Comparison of ENCODE assay signal across 9 mouse cellular contexts in genomic region chr1:41652210-41652609, GRCm38 (mm10).
DNase-seq lines count a peak whose midpoint lies in the region; ATAC-seq and TF ChIP-seq lines count a peak whose summit lies in the region.
"Had no signal": no experiment of that assay in that cellular context is flagged by ENCODE, and none has a peak within 500 bp of the region (broad histone marks: within the 10 kb centered on the region; RNA-seq: fewer than 3 reads in every experiment).

No protein-coding gene starts in this region.

- DNase-seq in kidney, adult 2 months, result peak; percentile 1
- no peak for DNase-seq in kidney, postnatal 10 days
- no peak for DNase-seq in embryonic facial prominence, embryonic 14.5 days (ENCODE audit: low spot score)
- peak; percentile 62 for DNase-seq in forelimb bud, embryonic 11.5 days (ENCODE audit: low read depth, low spot score)
- DNase-seq in midbrain, embryonic 14.5 days, result no peak
- no peak for DNase-seq in cerebellum, adult 18-20 months
- DNase-seq in yolk sac, embryonic 10.5 days (ENCODE audit: low spot score), result no peak
- no peak for DNase-seq in liver, embryonic 11.5 days (ENCODE audit: low spot score)
- DNase-seq: liver, embryonic 13.5 days had no signal

- 26% methylated on average over 3 of the region's 3 CpGs for WGBS in kidney, adult 2 months
- WGBS in embryonic facial prominence, embryonic 14.5 days, result 21% methylated on average over 3 of the region's 3 CpGs
- 22% methylated on average over 3 of the region's 3 CpGs for WGBS in midbrain, embryonic 14.5 days
- WGBS in liver, embryonic 11.5 days, result 56% methylated on average over 3 of the region's 3 CpGs

- no peak overlapping the region for H3K27ac ChIP-seq in kidney, adult 2 months (ENCODE audit: insufficient read depth, low read depth, low read length)
- H3K27ac ChIP-seq in embryonic facial prominence, embryonic 14.5 days (replicated peaks; ENCODE audit: low read depth, low read length), result no peak overlapping the region
- peak overlapping the region; percentile 49 for H3K27ac ChIP-seq in midbrain, embryonic 14.5 days (replicated peaks; ENCODE audit: low read depth, low read length)
- no peak overlapping the region for H3K27ac ChIP-seq in liver, embryonic 11.5 days (ENCODE audit: low read depth, low read length)
- H3K27ac ChIP-seq: liver, embryonic 13.5 days had no signal

- no peaks in the 10 kb centered on the region for H3K4me1 ChIP-seq in kidney, adult 2 months (ENCODE audit: control insufficient read depth, insufficient read depth, low read length)
- peaks cover 13% of the 10 kb centered on the region for H3K4me1 ChIP-seq in embryonic facial prominence, embryonic 14.5 days (ENCODE audit: control insufficient read depth, insufficient read depth, low read length)
- peaks cover 14% of the 10 kb centered on the region; the same call in 1 of the 2 replicates for H3K4me1 ChIP-seq in midbrain, embryonic 14.5 days (ENCODE audit: control insufficient read depth, insufficient read depth, low read length)
- no peaks in the 10 kb centered on the region for H3K4me1 ChIP-seq in liver, embryonic 11.5 days (replicated peaks; ENCODE audit: control insufficient read depth, insufficient read depth, low read length)
- H3K4me1 ChIP-seq: liver, embryonic 13.5 days had no signal

- H3K4me3 ChIP-seq in kidney, adult 2 months (ENCODE audit: insufficient read depth, low read depth, low read length), result no peak overlapping the region
- H3K4me3 ChIP-seq in embryonic facial prominence, embryonic 14.5 days (ENCODE audit: low read depth, low read length), result no peak overlapping the region
- no peak overlapping the region for H3K4me3 ChIP-seq in midbrain, embryonic 14.5 days (replicated peaks; ENCODE audit: low read depth, low read length)
- H3K4me3 ChIP-seq in liver, embryonic 11.5 days (ENCODE audit: low read depth, low read length), result no peak overlapping the region
- H3K4me3 ChIP-seq: liver, embryonic 13.5 days had no signal

- H3K9me3 ChIP-seq in embryonic facial prominence, embryonic 14.5 days (ENCODE audit: control insufficient read depth, low read length), result no peaks in the 10 kb centered on the region
- H3K9me3 ChIP-seq in midbrain, embryonic 14.5 days (ENCODE audit: control insufficient read depth, low read length), result no peaks in the 10 kb centered on the region
- H3K9me3 ChIP-seq in liver, embryonic 11.5 days (ENCODE audit: control insufficient read depth, low read length), result no peaks in the 10 kb centered on the region
- H3K9me3 ChIP-seq: liver, embryonic 13.5 days had no signal

- no peak for TF ChIP-seq CTCF in kidney, adult 2 months (conservative IDR thresholded peaks at IDR 0.05; ENCODE audit: insufficient read depth, insufficient read length, low read depth, low read length)

- H3K9ac ChIP-seq in embryonic facial prominence, embryonic 14.5 days (ENCODE audit: low read depth, low read length), result no peak overlapping the region
- no peak overlapping the region for H3K9ac ChIP-seq in midbrain, embryonic 14.5 days (replicated peaks; ENCODE audit: low read length)
- H3K9ac ChIP-seq in liver, embryonic 11.5 days (ENCODE audit: low read depth, low read length), result no peak overlapping the region
- H3K9ac ChIP-seq: liver, embryonic 13.5 days had no signal

- TF ChIP-seq POLR2A in kidney, adult 2 months (IDR thresholded peaks at IDR 0.05; ENCODE audit: low read depth, low read length), result no peak

- peak overlapping the region; percentile 37 for H3K4me2 ChIP-seq in embryonic facial prominence, embryonic 14.5 days (ENCODE audit: low read depth, low read length)
- peak overlapping the region; percentile 13 for H3K4me2 ChIP-seq in midbrain, embryonic 14.5 days (ENCODE audit: low read length)
- no peak overlapping the region for H3K4me2 ChIP-seq in liver, embryonic 11.5 days
- H3K4me2 ChIP-seq: liver, embryonic 13.5 days had no signal

- no peak for ATAC-seq in embryonic facial prominence, embryonic 14.5 days (ENCODE audit: low read depth)
- no peak; the same call in 1 of the 2 replicates for ATAC-seq in midbrain, embryonic 14.5 days (ENCODE audit: low FRiP score, low TSS enrichment)
- no peak for ATAC-seq in liver, embryonic 11.5 days (replicated peaks; ENCODE audit: low FRiP score)

- no peaks in the 10 kb centered on the region for H3K27me3 ChIP-seq in kidney, adult 2 months (replicated peaks; ENCODE audit: control insufficient read depth, insufficient read depth, low read length)
- H3K27me3 ChIP-seq in embryonic facial prominence, embryonic 14.5 days (replicated peaks; ENCODE audit: control insufficient read depth, insufficient read depth, low read length), result no peaks in the 10 kb centered on the region
- no peaks in the 10 kb centered on the region for H3K27me3 ChIP-seq in midbrain, embryonic 14.5 days (ENCODE audit: control insufficient read depth, insufficient read depth, low read length)
- H3K27me3 ChIP-seq in liver, embryonic 11.5 days (replicated peaks; ENCODE audit: control insufficient read depth, insufficient read depth, low read length), result no peaks in the 10 kb centered on the region
- H3K27me3 ChIP-seq: liver, embryonic 13.5 days had no signal

- no peaks in the 10 kb centered on the region for H3K36me3 ChIP-seq in kidney, adult 2 months (ENCODE audit: control insufficient read depth, insufficient read depth, low read length)
- no peaks in the 10 kb centered on the region for H3K36me3 ChIP-seq in embryonic facial prominence, embryonic 14.5 days (ENCODE audit: control insufficient read depth, insufficient read depth, low read length)
- H3K36me3 ChIP-seq in midbrain, embryonic 14.5 days (ENCODE audit: control insufficient read depth, insufficient read depth, low read length), result no peaks in the 10 kb centered on the region
- no peaks in the 10 kb centered on the region for H3K36me3 ChIP-seq in liver, embryonic 11.5 days (ENCODE audit: control insufficient read depth, insufficient read depth, low read length)
- H3K36me3 ChIP-seq: liver, embryonic 13.5 days had no signal

Comparison
In these comparisons a context has a peak if more than half of its experiments do, and no peak if none do; other contexts are left out.
1. DNase-seq: peak in kidney, adult 2 months (single experiment) and forelimb bud, embryonic 11.5 days (single experiment); none in kidney, postnatal 10 days (single experiment), embryonic facial prominence, embryonic 14.5 days (single experiment), midbrain, embryonic 14.5 days (single experiment), cerebellum, adult 18-20 months (0 of 2), yolk sac, embryonic 10.5 days (single experiment) and liver, embryonic 11.5 days (single experiment).